Mouse (Mus musculus): Measurements from ENCODE around the gene Megf11. TPM values are rescaled to one million over a fixed set of nuclear protein-coding genes. Genes with fewer than 3 reads are reported as not detected.

Gene Megf11
- total and polyA plus RNA-seq, 3 experiments, result 0.08 to 0.93 TPM; not detected in 1

DNA sequence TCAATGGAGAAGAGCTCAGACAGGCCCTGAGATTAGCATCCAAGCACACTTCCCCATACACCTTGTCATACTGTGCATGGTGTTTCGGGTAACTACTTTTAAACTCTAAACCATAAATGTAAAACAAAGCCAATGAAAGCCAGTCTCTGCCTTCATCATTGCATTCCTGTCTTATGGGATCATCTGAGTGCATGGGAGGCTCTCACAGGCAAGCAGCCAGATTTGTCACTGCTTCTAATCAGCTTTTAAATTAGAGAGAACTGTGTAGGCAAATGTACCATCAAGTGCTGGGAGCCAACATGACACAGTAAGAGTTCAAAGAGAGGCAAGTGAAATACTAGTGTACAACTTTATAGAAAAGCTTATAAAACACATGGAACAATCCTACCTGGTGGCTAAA, 316.2 kb downstream of the Megf11 start:
- H3K4me3 ChIP-seq (ENCODE audit: control insufficient read depth in 1 of 2, insufficient read depth in 1 of 2, low read depth in 2 of 2, low read length in 2 of 2), result no peak overlapping the region
- H3K79me2 ChIP-seq (ENCODE audit: control insufficient read depth, insufficient read depth, low read length, poor library complexity), result no peaks in the 10 kb centered on the region
- peaks cover 0 to 11% of the 10 kb centered on the region in 2 experiments; a peak in 3 of 4 replicates for H3K4me1 ChIP-seq (ENCODE audit: control insufficient read depth in 1 of 2, insufficient read depth in 2 of 2, low read length in 2 of 2)
- TF ChIP-seq TAL1 (IDR thresholded peaks at IDR 0.05; ENCODE audit: low read length), result no peak
- TF ChIP-seq CHD1 (IDR thresholded peaks at IDR 0.05; ENCODE audit: low read depth, low read length), result no peak
- no peak for TF ChIP-seq USF1 (IDR thresholded peaks at IDR 0.05; ENCODE audit: low read depth, low read length)
- TF ChIP-seq HCFC1 (IDR thresholded peaks at IDR 0.05; ENCODE audit: low read depth, low read length), result no peak
- no peak for TF ChIP-seq MAZ (IDR thresholded peaks at IDR 0.05; ENCODE audit: low read depth, low read length)
- TF ChIP-seq TBP (IDR thresholded peaks at IDR 0.05; ENCODE audit: low read depth, low read length), result no peak
- TF ChIP-seq MAX (IDR thresholded peaks at IDR 0.05; ENCODE audit: low read length), result no peak
- no peak for TF ChIP-seq ZMIZ1 (IDR thresholded peaks at IDR 0.05; ENCODE audit: low read depth, low read length)
- no peak for TF ChIP-seq ZKSCAN1 (IDR thresholded peaks at IDR 0.05; ENCODE audit: low read depth, low read length)
- TF ChIP-seq UBTF (IDR thresholded peaks at IDR 0.05; ENCODE audit: borderline replicate concordance, insufficient read depth, low read depth, low read length), result no peak
- peaks cover 0 to 18% of the 10 kb centered on the region in 2 experiments; a peak in 2 of 4 replicates for H3K36me3 ChIP-seq (ENCODE audit: control insufficient read depth in 1 of 2, insufficient read depth in 2 of 2, low read length in 2 of 2)
- H3K9me3 ChIP-seq (replicated peaks; ENCODE audit: insufficient read depth, low read length), result no peaks in the 10 kb centered on the region
- H3K9ac ChIP-seq (ENCODE audit: control insufficient read depth, low read depth, low read length, poor library complexity, severe bottlenecking), result no peak overlapping the region
- no peaks in the 10 kb centered on the region for H3K27me3 ChIP-seq (ENCODE audit: control insufficient read depth in 1 of 2, insufficient read depth in 2 of 2, low read length in 2 of 2)
- peak; percentile 12 for DNase-seq (ENCODE audit: low read depth, low spot score)
- H3K27ac ChIP-seq (ENCODE audit: control insufficient read depth, low read depth, low read length), result no peak overlapping the region

- peaks cover 0 to 18% of the 10 kb centered on the region in 2 experiments; a peak in 2 of 4 replicates for H3K36me3 ChIP-seq (ENCODE audit: control insufficient read depth in 1 of 2, insufficient read depth in 2 of 2, low read length in 2 of 2)
- no peak overlapping the region for H3K9ac ChIP-seq (ENCODE audit: control insufficient read depth, low read depth, low read length, poor library complexity, severe bottlenecking)
- H3K27me3 ChIP-seq (ENCODE audit: control insufficient read depth in 1 of 2, insufficient read depth in 2 of 2, low read length in 2 of 2), result no peaks in the 10 kb centered on the region
- H3K4me1 ChIP-seq (ENCODE audit: control insufficient read depth in 1 of 2, insufficient read depth in 2 of 2, low read length in 2 of 2), result peaks cover 0 to 11% of the 10 kb centered on the region in 2 experiments; a peak in 3 of 4 replicates
- H3K27ac ChIP-seq (ENCODE audit: control insufficient read depth, low read depth, low read length), result no peak overlapping the region
- TF ChIP-seq ZNF384 (IDR thresholded peaks at IDR 0.05; ENCODE audit: low read depth, low read length) (no peak), BHLHE40 (IDR thresholded peaks at IDR 0.05; ENCODE audit: borderline replicate concordance, low read depth, low read length) (no peak), KAT2A (conservative IDR thresholded peaks at IDR 0.05; ENCODE audit: low read depth, low read length) (no peak), TAL1 (IDR thresholded peaks at IDR 0.05; ENCODE audit: low read length) (no peak), GABPA (IDR thresholded peaks at IDR 0.05; ENCODE audit: low read depth, low read length) (no peak), RCOR1 (IDR thresholded peaks at IDR 0.05; ENCODE audit: low read depth, low read length) (no peak), MEF2A (IDR thresholded peaks at IDR 0.05; ENCODE audit: extremely low read depth, insufficient replicate concordance, low read depth, low read length, poor library complexity, severe bottlenecking) (no peak), POLR2A (IDR thresholded peaks at IDR 0.05; ENCODE audit: control insufficient read depth in 1 of 2, insufficient read depth in 1 of 2, low read depth in 1 of 2, low read length in 2 of 2, poor library complexity in 1 of 2) (no peak), NELFE (IDR thresholded peaks at IDR 0.05; ENCODE audit: low read depth, low read length) (no peak), SMC3 (IDR thresholded peaks at IDR 0.05; ENCODE audit: low read depth, low read length) (no peak), MAX (IDR thresholded peaks at IDR 0.05; ENCODE audit: low read length) (no peak), TBP (IDR thresholded peaks at IDR 0.05; ENCODE audit: low read depth, low read length) (no peak), ETS1 (IDR thresholded peaks at IDR 0.05; ENCODE audit: low read depth, low read length) (no peak), ELF1 (IDR thresholded peaks at IDR 0.05; ENCODE audit: low read depth, low read length) (no peak), ZMIZ1 (IDR thresholded peaks at IDR 0.05; ENCODE audit: low read depth, low read length) (no peak), ZC3H11A (IDR thresholded peaks at IDR 0.05; ENCODE audit: low read depth, low read length) (no peak), CHD1 (IDR thresholded peaks at IDR 0.05; ENCODE audit: low read depth, low read length) (no peak), MYB (IDR thresholded peaks at IDR 0.05; ENCODE audit: low read depth, low read length) (no peak)
- H3K79me2 ChIP-seq (ENCODE audit: control insufficient read depth, insufficient read depth, low read length, poor library complexity), result no peaks in the 10 kb centered on the region
- DNase-seq (ENCODE audit: low read depth, low spot score), result no peak
- no peaks in the 10 kb centered on the region for H3K9me3 ChIP-seq (replicated peaks; ENCODE audit: insufficient read depth, low read length)
- no peak overlapping the region for H3K4me3 ChIP-seq (ENCODE audit: control insufficient read depth in 1 of 2, insufficient read depth in 1 of 2, low read depth in 2 of 2, low read length in 2 of 2)
Measured at GRCm38 (mm10) chr9:64702391-64702790, 317.0 kb downstream of the Megf11 start.
